Mouse (Mus musculus) C3H10T1/2 (cell line): ENCODE data around the gene Prg2. TPM values are rescaled to one million over a fixed set of nuclear protein-coding genes. Genes with fewer than 3 reads are reported as not detected.

ENCODE experiments used
- polyA plus RNA-seq, 2 experiments: library from polyadenylated mRNA; unstranded; fragments of >200 nt; fragmentation: generic; extraction: Trizol; gene quantifications; one replicate each; pipeline ENCODE4 v1.2.1; 2012; ENCODE audit warnings: missing spikeins in 2 of 2

The Prg2 gene
- polyA plus RNA-seq, result under 1 TPM in 1 of 2 experiments, not detected in 1; 0.06 TPM

GRCm38 (mm10) chr2:84980188-84980587, at the start of gene Prg2:
TSS of gene Prg2 (plus strand) at chr2:84980461.

GRCm38 (mm10) chr2:84936474-84937429, 43.5 kb upstream of the Prg2 start, which contains the start of gene Slc43a3:
TSS of gene Slc43a3 (plus strand) at chr2:84936579.

GRCm38 (mm10) chr2:84987930-84988329, 7.7 kb downstream of the Prg2 start, which contains the start of gene Prg3:
TSS of gene Prg3 (plus strand) at chr2:84988215.

Other genes starting within 250 kb of the Prg2 start
- 1 to 10 TPM in 1 of 2 experiments, under 1 TPM in 1; 0.47 to 8.6 TPM for gene Ypel4, start 246.4 kb upstream of the Prg2 start, polyA plus RNA-seq
- 1 to 10 TPM; 7.2 to 8.3 TPM for gene Gm19426, start 236.8 kb upstream of the Prg2 start, polyA plus RNA-seq
- under 1 TPM; 0.06 to 0.91 TPM for gene Serping1, start 205.0 kb upstream of the Prg2 start, polyA plus RNA-seq
- 10 to 100 TPM; 19.6 to 59.5 TPM for gene Ube2l6, start 181.6 kb upstream of the Prg2 start, polyA plus RNA-seq
- gene Smtnl1, start 157.8 kb upstream of the Prg2 start, polyA plus RNA-seq, result under 1 TPM; 0.02 TPM
- gene Timm10, start 153.5 kb upstream of the Prg2 start, polyA plus RNA-seq, result 10 to 100 TPM; 24.3 to 35.2 TPM
- under 1 TPM; 0.01 to 0.04 TPM for gene Slc43a1, start 141.6 kb upstream of the Prg2 start, polyA plus RNA-seq
- gene Rtn4rl2, start 93.8 kb upstream of the Prg2 start, polyA plus RNA-seq, result 1 to 10 TPM in 1 of 2 experiments, under 1 TPM in 1; 0.43 to 7.1 TPM
- 10 to 100 TPM in 1 of 2 experiments, 1 to 10 TPM in 1; 6.8 to 22.7 TPM for gene Slc43a3, start 43.9 kb upstream of the Prg2 start, polyA plus RNA-seq
- gene Prg3, start 7.8 kb downstream of the Prg2 start, polyA plus RNA-seq, result not detected
- 100 to 1,000 TPM; 109 to 113 TPM for gene Ssrp1, start 56.8 kb downstream of the Prg2 start, polyA plus RNA-seq
- under 1 TPM; 0.01 to 0.24 TPM for gene P2rx3, start 57.0 kb downstream of the Prg2 start, polyA plus RNA-seq
- 10 to 100 TPM; 28.7 to 77.9 TPM for gene Tnks1bp1, start 67.6 kb downstream of the Prg2 start, polyA plus RNA-seq
- under 1 TPM; 0.01 to 0.12 TPM for gene Aplnr, start 155.8 kb downstream of the Prg2 start, polyA plus RNA-seq
- under 1 TPM in 1 of 2 experiments, not detected in 1; 0.04 TPM for gene Lrrc55, start 216.7 kb downstream of the Prg2 start, polyA plus RNA-seq